Mouse (Mus musculus): Measurements from ENCODE around the gene Tgfa. TPM values are rescaled to one million over a fixed set of nuclear protein-coding genes. Genes with fewer than 3 reads are reported as not detected.

Gene Tgfa
- polyA plus RNA-seq, 1 experiment from 2014 or later: 3.0 TPM

DNA sequence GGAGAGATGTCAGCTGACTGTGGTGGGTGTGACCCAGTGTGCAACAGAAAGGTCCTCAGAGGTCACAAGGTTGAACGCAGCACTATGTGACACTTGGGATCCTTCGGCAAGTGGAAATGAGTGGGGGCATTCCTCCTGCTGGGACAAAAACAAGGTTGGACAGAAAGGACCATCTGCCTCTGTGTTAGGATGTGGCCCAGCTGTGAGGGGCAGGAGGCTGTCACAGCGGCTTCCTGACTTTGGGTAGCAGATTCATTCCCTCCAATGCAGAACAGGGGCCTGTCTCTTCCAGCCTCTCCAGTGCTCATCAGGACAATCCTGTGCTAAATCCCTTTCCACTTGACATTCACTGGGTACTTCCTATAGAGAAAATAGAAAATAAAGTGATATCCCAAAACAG is 34.1 kb upstream of the Tgfa start:
- WGBS (ENCODE audit: insufficient replicate concordance): 51% methylated on average over 3 of the region's 3 CpGs

DNA sequence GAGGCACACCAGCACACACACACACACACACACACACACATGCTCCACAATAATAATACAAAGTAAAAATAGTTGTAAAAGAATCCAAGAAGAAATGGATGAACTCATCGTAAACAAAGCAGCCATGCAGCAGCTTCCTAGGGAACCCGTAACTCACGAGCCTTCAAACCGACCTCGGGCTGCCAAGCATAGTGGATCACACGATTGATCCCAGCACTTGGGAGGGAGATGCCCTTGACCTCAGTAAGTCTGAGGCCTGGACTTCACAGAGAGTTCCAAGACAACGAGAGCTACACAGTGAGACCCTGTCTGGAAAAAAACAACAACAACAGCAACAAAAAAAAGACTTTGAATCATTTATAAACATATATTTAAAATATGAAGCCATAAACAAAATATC is 33.4 kb upstream of the Tgfa start:
- H3K4me2 ChIP-seq: no peak overlapping the region
- H3K4me1 ChIP-seq (ENCODE audit: control insufficient read depth, insufficient read depth, low read length): no peaks in the 10 kb centered on the region
- H3K27me3 ChIP-seq (ENCODE audit: control insufficient read depth, insufficient read depth, low read length): no peaks in the 10 kb centered on the region
- WGBS (ENCODE audit: insufficient replicate concordance): 62% methylated on average over 7 of the region's 7 CpGs
- H3K4me3 ChIP-seq (ENCODE audit: low read depth, low read length): no peak overlapping the region
- H3K36me3 ChIP-seq (ENCODE audit: control insufficient read depth, insufficient read depth, low read length): no peaks in the 10 kb centered on the region
- no peak overlapping the region for H3K27ac ChIP-seq (ENCODE audit: low read depth, low read length)
- no peak overlapping the region for H3K9ac ChIP-seq (ENCODE audit: low read depth, low read length)
- no peak for ATAC-seq (replicated peaks; ENCODE audit: insufficient number of reproducible peaks, low FRiP score, low TSS enrichment)
- no peaks in the 10 kb centered on the region for H3K9me3 ChIP-seq (replicated peaks; ENCODE audit: control insufficient read depth, low read length)

More for the DNA sequence above, 34.1 kb upstream of the Tgfa start:
- H3K36me3 ChIP-seq (ENCODE audit: control insufficient read depth, insufficient read depth, low read length): no peaks in the 10 kb centered on the region
- H3K4me1 ChIP-seq (ENCODE audit: control insufficient read depth, insufficient read depth, low read length): no peaks in the 10 kb centered on the region
- ATAC-seq (replicated peaks; ENCODE audit: insufficient number of reproducible peaks, low FRiP score, low TSS enrichment): no peak
- no peak overlapping the region for H3K9ac ChIP-seq (ENCODE audit: low read depth, low read length)
- no peak overlapping the region for H3K27ac ChIP-seq (ENCODE audit: low read depth, low read length)
- H3K27me3 ChIP-seq (ENCODE audit: control insufficient read depth, insufficient read depth, low read length): no peaks in the 10 kb centered on the region
- H3K4me3 ChIP-seq (ENCODE audit: low read depth, low read length): no peak overlapping the region
- H3K9me3 ChIP-seq (replicated peaks; ENCODE audit: control insufficient read depth, low read length): no peaks in the 10 kb centered on the region
- H3K4me2 ChIP-seq: no peak overlapping the region

DNA sequence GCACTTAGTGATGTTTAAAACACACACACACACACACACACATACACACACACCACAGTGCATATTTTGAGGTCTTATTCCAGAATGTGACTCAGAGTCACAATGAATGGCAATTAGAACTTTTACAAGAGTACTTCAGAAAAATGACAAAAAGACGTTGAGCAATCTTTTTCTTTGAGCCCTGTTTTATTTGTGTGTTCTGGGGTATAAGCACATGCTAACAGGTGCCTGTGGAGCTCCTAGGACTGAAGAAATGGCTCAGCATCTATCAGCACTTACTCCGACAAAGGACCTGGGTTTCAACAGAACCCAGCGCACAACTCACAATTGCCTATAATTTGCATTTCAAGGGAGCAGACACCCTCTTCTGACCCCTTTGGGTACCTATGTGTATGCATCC is 31.0 kb upstream of the Tgfa start:
- Histone ChIP-seq H3K4me1 (ENCODE audit: control insufficient read depth, insufficient read depth, low read length) (no peaks in the 10 kb centered on the region), H3K27me3 (ENCODE audit: control insufficient read depth, insufficient read depth, low read length) (no peaks in the 10 kb centered on the region), H3K9me3 (replicated peaks; ENCODE audit: control insufficient read depth, low read length) (no peaks in the 10 kb centered on the region), H3K27ac (ENCODE audit: low read depth, low read length) (no peak overlapping the region), H3K4me2 (no peak overlapping the region), H3K36me3 (ENCODE audit: control insufficient read depth, insufficient read depth, low read length) (no peaks in the 10 kb centered on the region), H3K9ac (ENCODE audit: low read depth, low read length) (no peak overlapping the region), H3K4me3 (ENCODE audit: low read depth, low read length) (no peak overlapping the region)
- no peak for ATAC-seq (replicated peaks; ENCODE audit: insufficient number of reproducible peaks, low FRiP score, low TSS enrichment)
- WGBS (ENCODE audit: insufficient replicate concordance): 59% methylated on average over 3 of the region's 3 CpGs

DNA sequence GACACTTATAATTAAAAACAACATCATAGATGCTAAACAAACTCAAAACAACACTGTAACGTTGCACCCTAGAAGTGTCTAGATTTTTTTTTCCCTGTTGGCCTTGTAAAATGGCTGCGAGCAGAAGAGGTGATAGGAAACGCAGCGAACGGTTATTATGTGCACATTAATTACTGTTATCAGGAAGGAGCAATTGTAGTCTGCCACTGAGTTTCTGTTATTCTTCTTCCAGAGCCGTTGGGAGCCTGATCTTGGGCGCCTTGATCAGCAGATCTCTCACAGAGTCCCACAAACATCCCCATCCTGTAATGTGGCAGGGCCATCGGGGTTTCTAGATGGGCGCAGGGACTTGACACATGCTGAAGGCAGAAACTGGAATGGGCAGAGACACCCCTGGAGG is 28.6 kb upstream of the Tgfa start:
- H3K36me3 ChIP-seq (ENCODE audit: control insufficient read depth, insufficient read depth, low read length): no peaks in the 10 kb centered on the region
- WGBS (ENCODE audit: insufficient replicate concordance): 70% methylated on average over 9 of the region's 9 CpGs
- no peak overlapping the region for H3K4me2 ChIP-seq

DNA sequence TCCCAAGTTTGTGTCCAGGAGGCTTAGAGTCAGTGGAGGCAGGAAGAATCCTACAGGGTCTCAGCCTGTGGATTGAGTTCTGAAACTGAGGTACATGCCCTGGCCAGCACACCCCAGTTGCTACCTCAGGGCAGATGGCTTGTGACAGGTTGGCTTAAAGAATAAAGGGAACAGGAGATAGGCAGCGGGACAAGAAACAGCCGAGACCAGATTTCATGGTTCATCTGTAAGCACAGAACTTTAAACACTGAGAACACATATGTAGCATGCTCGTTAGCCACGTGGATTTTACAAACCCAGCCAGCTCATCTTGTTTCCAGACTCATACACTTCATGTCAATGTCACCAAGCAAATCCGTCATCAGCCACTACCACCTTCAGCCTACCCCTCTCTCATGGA is 27.2 kb upstream of the Tgfa start:
- no peak overlapping the region for H3K9ac ChIP-seq (ENCODE audit: low read depth, low read length)
- no peaks in the 10 kb centered on the region for H3K36me3 ChIP-seq (ENCODE audit: control insufficient read depth, insufficient read depth, low read length)
- no peak for ATAC-seq (replicated peaks; ENCODE audit: insufficient number of reproducible peaks, low FRiP score, low TSS enrichment)
- H3K4me1 ChIP-seq (ENCODE audit: control insufficient read depth, insufficient read depth, low read length): no peaks in the 10 kb centered on the region
- H3K4me2 ChIP-seq: no peak overlapping the region
- 71% methylated on average over 5 of the region's 5 CpGs for WGBS (ENCODE audit: insufficient replicate concordance)
- H3K27me3 ChIP-seq (ENCODE audit: control insufficient read depth, insufficient read depth, low read length): no peaks in the 10 kb centered on the region
- no peak overlapping the region for H3K4me3 ChIP-seq (ENCODE audit: low read depth, low read length)
- H3K27ac ChIP-seq (ENCODE audit: low read depth, low read length): no peak overlapping the region
- no peaks in the 10 kb centered on the region for H3K9me3 ChIP-seq (replicated peaks; ENCODE audit: control insufficient read depth, low read length)

More for the DNA sequence above, 28.6 kb upstream of the Tgfa start:
- Histone ChIP-seq H3K4me3 (ENCODE audit: low read depth, low read length) (no peak overlapping the region), H3K9me3 (replicated peaks; ENCODE audit: control insufficient read depth, low read length) (no peaks in the 10 kb centered on the region), H3K27ac (ENCODE audit: low read depth, low read length) (no peak overlapping the region), H3K27me3 (ENCODE audit: control insufficient read depth, insufficient read depth, low read length) (no peaks in the 10 kb centered on the region), H3K9ac (ENCODE audit: low read depth, low read length) (no peak overlapping the region), H3K4me1 (ENCODE audit: control insufficient read depth, insufficient read depth, low read length) (no peaks in the 10 kb centered on the region)
- ATAC-seq (replicated peaks; ENCODE audit: insufficient number of reproducible peaks, low FRiP score, low TSS enrichment): no peak

DNA sequence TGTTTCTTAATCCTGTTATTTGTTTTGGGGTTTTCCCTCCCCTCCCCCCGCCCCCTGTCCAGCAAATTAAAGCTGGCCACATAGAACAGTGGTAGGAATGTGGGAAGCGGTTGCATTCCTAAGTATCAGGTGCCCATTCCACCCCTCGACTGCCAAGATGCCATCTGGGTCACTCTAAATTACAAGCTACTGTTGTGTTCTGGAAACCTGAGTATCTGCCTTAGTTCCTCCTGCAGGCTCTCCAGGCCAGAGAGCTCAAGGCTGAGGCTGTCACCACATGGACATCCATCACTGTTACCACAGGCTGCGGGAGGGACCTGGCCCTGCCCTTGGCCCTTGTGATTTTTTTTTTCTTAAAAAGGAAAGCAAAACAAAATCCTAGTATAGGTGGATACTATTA is 25.9 kb upstream of the Tgfa start:
- no peaks in the 10 kb centered on the region for H3K4me1 ChIP-seq (ENCODE audit: control insufficient read depth, insufficient read depth, low read length)
- H3K4me2 ChIP-seq: no peak overlapping the region

DNA sequence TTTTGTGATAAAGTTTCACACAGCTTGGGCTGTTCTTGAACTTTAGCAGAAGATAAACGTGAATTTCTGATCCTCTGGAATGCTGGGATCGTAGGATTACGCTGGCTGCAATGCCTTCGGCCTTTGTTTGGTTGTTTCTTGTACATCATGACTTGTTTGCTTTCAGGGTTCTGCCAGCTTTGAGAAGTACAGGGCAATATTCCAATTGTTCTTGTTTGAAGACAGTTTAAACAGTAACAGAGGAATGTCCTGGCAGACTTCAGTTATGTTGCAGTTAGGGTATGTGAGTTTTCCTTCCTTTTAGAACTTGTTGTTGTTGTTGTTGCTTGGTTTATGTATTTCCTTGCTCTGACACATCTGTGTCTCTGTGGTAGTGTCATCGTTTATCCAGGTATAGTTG is 18.8 kb upstream of the Tgfa start:
- no peak overlapping the region for H3K4me3 ChIP-seq (ENCODE audit: low read depth, low read length)
- no peak overlapping the region for H3K27ac ChIP-seq (ENCODE audit: low read depth, low read length)
- H3K9ac ChIP-seq (ENCODE audit: low read depth, low read length): no peak overlapping the region
- WGBS (ENCODE audit: insufficient replicate concordance): 85% methylated on average over 5 of the region's 5 CpGs
- H3K4me2 ChIP-seq: no peak overlapping the region
- H3K27me3 ChIP-seq (ENCODE audit: control insufficient read depth, insufficient read depth, low read length): no peaks in the 10 kb centered on the region
- no peaks in the 10 kb centered on the region for H3K36me3 ChIP-seq (ENCODE audit: control insufficient read depth, insufficient read depth, low read length)
- H3K9me3 ChIP-seq (replicated peaks; ENCODE audit: control insufficient read depth, low read length): no peaks in the 10 kb centered on the region
- no peaks in the 10 kb centered on the region for H3K4me1 ChIP-seq (ENCODE audit: control insufficient read depth, insufficient read depth, low read length)
- no peak for ATAC-seq (replicated peaks; ENCODE audit: insufficient number of reproducible peaks, low FRiP score, low TSS enrichment)

More for the DNA sequence above, 25.9 kb upstream of the Tgfa start:
- Histone ChIP-seq H3K27ac (ENCODE audit: low read depth, low read length) (no peak overlapping the region), H3K9me3 (replicated peaks; ENCODE audit: control insufficient read depth, low read length) (no peaks in the 10 kb centered on the region), H3K4me3 (ENCODE audit: low read depth, low read length) (no peak overlapping the region), H3K27me3 (ENCODE audit: control insufficient read depth, insufficient read depth, low read length) (no peaks in the 10 kb centered on the region), H3K9ac (ENCODE audit: low read depth, low read length) (no peak overlapping the region), H3K36me3 (ENCODE audit: control insufficient read depth, insufficient read depth, low read length) (no peaks in the 10 kb centered on the region)
- WGBS (ENCODE audit: insufficient replicate concordance): 52% methylated on average over 4 of the region's 4 CpGs
- ATAC-seq (replicated peaks; ENCODE audit: insufficient number of reproducible peaks, low FRiP score, low TSS enrichment): no peak

DNA sequence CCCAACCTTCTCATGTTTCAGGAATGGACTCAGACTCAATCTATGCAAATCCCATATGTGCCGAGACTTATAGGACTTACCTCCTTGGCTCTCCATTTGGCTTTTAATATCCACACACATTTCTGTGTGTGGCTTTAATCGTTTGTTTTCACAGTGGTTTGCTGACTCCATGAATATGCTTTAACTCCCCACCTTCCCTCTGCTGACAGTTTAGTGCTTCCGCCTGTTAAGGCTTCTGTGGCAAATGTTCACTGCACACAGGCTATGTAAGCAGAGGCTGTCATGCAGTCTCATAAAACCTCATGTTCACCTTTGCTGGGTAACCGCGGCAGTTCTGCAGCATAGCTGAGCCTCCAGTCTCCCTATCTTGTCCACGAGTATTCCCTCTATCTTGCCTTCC is 18.3 kb upstream of the Tgfa start:
- no peak overlapping the region for H3K9ac ChIP-seq (ENCODE audit: low read depth, low read length)
- no peaks in the 10 kb centered on the region for H3K9me3 ChIP-seq (replicated peaks; ENCODE audit: control insufficient read depth, low read length)
- 53% methylated on average over 6 of the region's 6 CpGs for WGBS (ENCODE audit: insufficient replicate concordance)
- H3K27ac ChIP-seq (ENCODE audit: low read depth, low read length): no peak overlapping the region
- no peak for ATAC-seq (replicated peaks; ENCODE audit: insufficient number of reproducible peaks, low FRiP score, low TSS enrichment)
- H3K36me3 ChIP-seq (ENCODE audit: control insufficient read depth, insufficient read depth, low read length): no peaks in the 10 kb centered on the region
- H3K27me3 ChIP-seq (ENCODE audit: control insufficient read depth, insufficient read depth, low read length): no peaks in the 10 kb centered on the region
- no peak overlapping the region for H3K4me2 ChIP-seq
- H3K4me3 ChIP-seq (ENCODE audit: low read depth, low read length): no peak overlapping the region
- H3K4me1 ChIP-seq (ENCODE audit: control insufficient read depth, insufficient read depth, low read length): no peaks in the 10 kb centered on the region

DNA sequence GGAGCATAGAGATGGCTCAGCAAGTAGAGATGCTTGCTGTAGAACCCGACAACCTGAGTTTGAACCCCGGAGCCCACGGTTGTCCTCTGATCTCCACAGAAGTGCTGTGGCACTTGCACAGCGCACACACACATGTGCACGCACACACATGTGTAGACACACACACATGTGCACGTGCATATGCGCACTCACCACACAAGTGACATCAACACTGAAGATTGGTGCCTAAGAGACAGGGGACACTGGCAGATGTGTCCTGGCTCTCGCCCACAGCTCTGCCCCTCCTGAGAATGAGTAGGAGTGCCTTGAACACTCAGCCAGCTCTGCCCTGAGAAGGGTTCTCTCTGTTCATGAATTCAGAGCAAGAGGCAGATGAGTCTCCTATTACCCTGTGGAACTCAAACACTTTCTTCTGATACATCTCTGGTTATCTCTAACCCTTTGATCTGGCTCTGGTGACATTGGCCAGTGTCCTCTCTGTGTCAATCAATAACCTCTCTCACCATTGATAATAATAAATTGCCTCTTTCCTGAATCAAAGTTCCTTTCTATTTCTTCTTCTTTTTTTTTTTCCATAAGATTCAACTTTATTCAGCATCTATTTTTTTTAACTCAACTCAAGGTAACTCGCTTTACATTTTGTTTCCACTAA is 17.6 kb upstream of the Tgfa start:
- H3K4me1 ChIP-seq (ENCODE audit: control insufficient read depth, insufficient read depth, low read length): no peaks in the 10 kb centered on the region
- H3K27me3 ChIP-seq (ENCODE audit: control insufficient read depth, insufficient read depth, low read length): no peaks in the 10 kb centered on the region
- no peak overlapping the region for H3K27ac ChIP-seq (ENCODE audit: low read depth, low read length)
- H3K9me3 ChIP-seq (replicated peaks; ENCODE audit: control insufficient read depth, low read length): no peaks in the 10 kb centered on the region
- no peaks in the 10 kb centered on the region for H3K36me3 ChIP-seq (ENCODE audit: control insufficient read depth, insufficient read depth, low read length)
- H3K9ac ChIP-seq (ENCODE audit: low read depth, low read length): no peak overlapping the region
- no peak for ATAC-seq (replicated peaks; ENCODE audit: insufficient number of reproducible peaks, low FRiP score, low TSS enrichment)
- no peak overlapping the region for H3K4me2 ChIP-seq
- H3K4me3 ChIP-seq (ENCODE audit: low read depth, low read length): no peak overlapping the region
- WGBS (ENCODE audit: insufficient replicate concordance): 86% methylated on average over 9 of the region's 9 CpGs
